Comparison of ENCODE assay signal across 10 mouse cellular contexts in the genomic region with DNA sequence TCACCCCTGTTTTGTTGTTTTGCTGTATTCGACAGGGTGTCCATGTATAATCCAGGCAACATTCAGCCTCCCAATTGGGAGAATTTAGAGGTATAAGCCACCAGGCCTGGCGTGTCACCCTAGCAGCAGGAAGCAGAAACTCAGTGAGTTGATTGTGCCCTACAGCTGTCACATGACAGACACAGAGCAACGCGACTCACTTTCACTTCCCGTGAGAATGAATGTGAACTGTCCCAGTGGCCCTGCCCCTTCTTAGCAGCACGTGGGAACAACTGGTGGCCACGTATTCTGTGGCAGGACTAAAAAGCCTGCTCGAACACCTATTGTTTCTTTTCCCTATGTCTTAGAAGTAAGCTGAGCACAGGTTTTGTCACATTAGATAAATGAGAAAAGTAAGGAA. TPM values are rescaled to one million over a fixed set of nuclear protein-coding genes. Genes with fewer than 3 reads are reported as not detected.
DNase-seq lines count a peak whose midpoint lies in the region; ATAC-seq lines count a peak whose summit lies in the region.
"Had no signal": no experiment of that assay in that cellular context is flagged by ENCODE, and none has a peak within 500 bp of the region (broad histone marks: within the 10 kb centered on the region; RNA-seq: fewer than 3 reads in every experiment).

No protein-coding gene starts in this region.

- ATAC-seq in megakaryocyte progenitor cell, adult 5-6 weeks (replicated peaks; ENCODE audit: poor library complexity), result peak; percentile 47

- DNase-seq in embryo, embryonic 11 days, result peak; percentile 7
- DNase-seq in embryo, embryonic 9.5 days (ENCODE audit: extremely low spot score), result no peak
- peak; percentile 29 to 42 for DNase-seq in spleen, adult 18-20 months
- DNase-seq in spleen, postnatal 14 days (ENCODE audit: low spot score in 2 of 2), result no peak
- DNase-seq in thymus, postnatal 36 days, result peak; percentile 36 to 47
- no peak for DNase-seq in kidney, postnatal 14 days
- DNase-seq in cerebellum, postnatal 14 days, result no peak
- DNase-seq: cerebellum, adult 11 months; gastrocnemius, postnatal 36 days had no signal

RNA-seq across cellular contexts. Expression of a gene that starts 22.0 kb away (rescaled TPM):
- 2,723 and 3,717 TPM in 2 replicates for total RNA-seq in megakaryocyte progenitor cell, adult 5-6 weeks (2015)
- total RNA-seq in megakaryocyte progenitor cell, adult 5-6 weeks (2017), result 1,582 and 2,074 TPM in 2 replicates

RNA-seq across cellular contexts. Expression of a gene that starts 33.0 kb away (rescaled TPM):
- total RNA-seq in megakaryocyte progenitor cell, adult 5-6 weeks (2015), result 5.4 and 8.5 TPM in 2 replicates
- 2.1 and 4.0 TPM in 2 replicates for total RNA-seq in megakaryocyte progenitor cell, adult 5-6 weeks (2017)

Comparison
In these comparisons a context has a peak if more than half of its experiments do, and no peak if none do; other contexts are left out.
1. DNase-seq: peak in embryo, embryonic 11 days (single experiment), spleen, adult 18-20 months (2 of 2) and thymus, postnatal 36 days (2 of 2); none in embryo, embryonic 9.5 days (single experiment), spleen, postnatal 14 days (0 of 2), kidney, postnatal 14 days (single experiment) and cerebellum, postnatal 14 days (0 of 2).